Mouse (Mus musculus): ENCODE measurements around the gene Scaper. TPM values are rescaled to one million over a fixed set of nuclear protein-coding genes. Genes with fewer than 3 reads are reported as not detected.

Scaper gene
- 0.67 and 1.5 TPM in 2 replicates for polyA plus RNA-seq (2012; ENCODE audit: low replicate concordance)

GRCm38 (mm10) chr9:55937664-55938617, at the start of gene Scaper:
Gene Scaper (minus strand): TSS chr9:55938119.

DNA sequence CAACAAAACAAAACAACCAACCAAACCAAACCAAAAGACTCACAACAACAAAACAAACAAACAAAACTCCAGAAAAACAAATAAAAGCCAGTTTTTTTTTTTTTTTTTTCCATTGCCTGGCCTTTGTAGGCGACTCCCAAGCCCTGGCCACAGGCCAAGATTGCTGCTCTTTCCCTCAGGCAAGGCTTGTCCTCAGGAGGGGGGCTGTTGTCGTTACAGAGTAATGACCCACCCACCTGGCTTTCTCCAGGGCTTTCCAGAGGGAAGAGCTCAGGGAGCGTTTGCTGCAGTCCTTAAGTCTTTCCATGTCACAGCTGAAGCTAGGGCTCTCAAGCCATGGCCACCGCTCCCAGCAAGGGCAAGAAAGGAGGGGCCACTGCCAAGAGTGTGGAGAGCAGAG, 399.5 kb downstream of the Scaper start, which contains the start of gene Isl2:
TSS of gene Isl2 (plus strand) at position 296 of the 400 bp plus-strand sequence.

DNA sequence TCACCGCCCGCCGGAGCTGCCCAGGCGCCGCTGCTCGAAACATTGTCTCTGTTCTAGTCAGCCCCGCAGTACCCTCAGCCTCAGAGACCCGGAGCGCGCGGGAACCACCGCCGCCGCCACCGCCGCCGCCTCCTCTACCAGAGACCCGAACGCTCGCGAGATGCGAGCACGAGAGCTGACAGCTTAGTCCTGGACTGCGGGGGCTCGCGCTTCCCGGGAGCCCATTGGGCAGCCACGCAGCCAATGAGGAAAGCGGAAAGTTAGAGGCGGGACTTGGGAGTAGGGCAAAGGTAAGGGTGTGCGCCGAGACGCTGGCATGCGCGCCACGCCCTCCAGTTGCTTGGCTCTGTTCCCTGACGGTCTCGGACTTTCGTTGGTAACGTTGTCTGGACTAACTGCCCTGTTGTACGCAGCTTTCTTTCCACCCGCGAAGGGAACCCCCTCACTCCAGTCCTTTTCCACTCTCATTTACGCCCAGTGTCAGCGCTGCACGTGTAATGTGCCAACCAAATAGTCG, 425.8 kb downstream of the Scaper start, which contains the start of gene Etfa:
TSS of gene Etfa (minus strand) at position 217 of the 517 bp plus-strand sequence.

Other genes starting within 250 kb of the Scaper start
- gene 4930563M21Rik, start 72.4 kb upstream of the Scaper start, polyA plus RNA-seq (2012; ENCODE audit: low replicate concordance) = not detected in 2 replicates
- 23.5 and 61.8 TPM in 2 replicates for gene Rcn2, start 103.7 kb upstream of the Scaper start, polyA plus RNA-seq (2012; ENCODE audit: low replicate concordance)
- gene Pstpip1, start 151.8 kb upstream of the Scaper start, polyA plus RNA-seq (2012; ENCODE audit: low replicate concordance) = 105 and 234 TPM in 2 replicates
- gene Tspan3, start 227.4 kb upstream of the Scaper start, polyA plus RNA-seq (2012; ENCODE audit: low replicate concordance) = 8.1 and 20.1 TPM in 2 replicates